Mouse (Mus musculus): Measurements from ENCODE around the gene Med12l.

Gene Med12l

DNA sequence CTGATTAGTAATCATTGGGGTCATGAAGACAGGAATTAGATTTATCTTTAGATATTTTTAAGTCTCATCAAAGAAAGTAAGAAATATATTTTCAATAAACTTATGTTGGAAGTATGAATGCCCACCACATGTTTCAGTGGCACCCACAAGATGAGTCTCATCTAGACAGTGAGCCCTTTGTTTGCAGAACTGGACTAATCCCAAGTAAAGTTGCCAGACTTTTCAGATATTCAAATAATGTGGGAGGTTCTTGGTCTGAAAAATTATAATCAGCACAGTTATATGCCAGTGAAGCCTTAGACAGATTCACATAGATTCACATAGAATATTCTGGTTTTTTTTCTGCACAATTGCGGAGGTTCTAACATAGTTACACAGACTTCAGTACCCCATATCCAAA, 244.8 kb downstream of the Med12l start:
- no peak for DNase-seq (ENCODE audit: low spot score)

DNA sequence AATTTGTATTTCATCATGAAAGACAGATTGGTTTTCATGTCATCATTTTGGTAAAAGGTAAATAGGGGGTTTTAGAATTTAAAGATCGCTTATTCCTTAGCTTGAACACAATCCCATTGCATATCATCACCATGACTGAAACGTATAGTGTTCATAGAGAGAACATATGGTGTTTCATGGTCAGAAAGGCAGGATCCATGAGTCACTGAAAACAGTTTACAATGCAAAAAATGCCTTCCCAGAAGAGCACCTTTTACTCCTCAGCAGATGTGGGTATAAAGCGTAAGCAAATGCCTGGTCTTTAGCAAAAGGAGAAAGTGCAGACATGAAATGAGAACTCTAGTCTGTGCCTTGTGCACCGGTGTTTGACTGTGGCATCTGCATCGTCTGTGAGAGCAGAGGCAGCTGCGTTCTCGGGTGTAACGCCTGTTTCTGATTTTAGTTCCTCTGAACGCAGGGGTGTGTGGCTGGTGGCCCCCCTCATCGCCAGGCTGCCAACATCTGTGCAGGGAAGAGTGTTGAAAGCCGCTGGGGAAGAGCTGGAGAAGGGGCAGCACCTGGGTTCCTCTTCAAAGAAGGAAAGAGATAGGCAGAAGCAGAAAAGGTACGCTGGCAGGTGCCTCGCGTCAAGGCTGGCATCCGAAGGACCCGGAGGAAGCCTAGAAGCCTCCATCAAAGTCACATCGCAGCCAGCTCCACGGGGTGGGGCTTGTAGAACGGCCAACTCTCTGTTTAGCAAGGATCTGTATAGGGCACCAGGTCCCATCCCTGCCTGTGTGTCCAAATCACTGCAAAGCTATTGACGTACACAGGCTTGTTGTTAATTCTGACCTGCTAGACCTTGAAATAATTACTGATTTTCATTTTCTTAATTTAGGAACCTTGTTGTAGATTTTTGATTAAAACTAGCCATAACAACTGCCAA, 252.4 kb downstream of the Med12l start:
- DNase-seq (ENCODE audit: low spot score) = no peak

DNA sequence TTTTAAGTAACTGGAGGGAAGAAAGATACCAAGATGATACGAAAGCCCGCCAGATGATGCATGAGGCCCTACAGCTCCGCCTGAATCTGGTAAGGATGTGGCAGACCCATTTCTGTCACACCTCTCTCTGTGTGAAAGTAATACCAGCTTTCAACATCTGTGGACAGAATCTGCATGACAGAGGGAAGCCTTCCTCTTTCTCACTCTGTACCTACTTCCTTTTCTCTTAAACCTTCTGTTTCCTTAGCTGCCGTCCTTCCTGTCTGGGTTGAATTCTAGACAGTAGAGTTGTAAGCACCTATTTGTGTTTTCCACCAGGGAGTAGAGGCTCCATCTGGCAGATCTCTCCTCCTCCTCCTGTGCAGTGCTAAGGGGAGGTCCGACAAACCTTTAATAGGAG, 255.1 kb downstream of the Med12l start:
- DNase-seq (ENCODE audit: low spot score) = no peak

DNA sequence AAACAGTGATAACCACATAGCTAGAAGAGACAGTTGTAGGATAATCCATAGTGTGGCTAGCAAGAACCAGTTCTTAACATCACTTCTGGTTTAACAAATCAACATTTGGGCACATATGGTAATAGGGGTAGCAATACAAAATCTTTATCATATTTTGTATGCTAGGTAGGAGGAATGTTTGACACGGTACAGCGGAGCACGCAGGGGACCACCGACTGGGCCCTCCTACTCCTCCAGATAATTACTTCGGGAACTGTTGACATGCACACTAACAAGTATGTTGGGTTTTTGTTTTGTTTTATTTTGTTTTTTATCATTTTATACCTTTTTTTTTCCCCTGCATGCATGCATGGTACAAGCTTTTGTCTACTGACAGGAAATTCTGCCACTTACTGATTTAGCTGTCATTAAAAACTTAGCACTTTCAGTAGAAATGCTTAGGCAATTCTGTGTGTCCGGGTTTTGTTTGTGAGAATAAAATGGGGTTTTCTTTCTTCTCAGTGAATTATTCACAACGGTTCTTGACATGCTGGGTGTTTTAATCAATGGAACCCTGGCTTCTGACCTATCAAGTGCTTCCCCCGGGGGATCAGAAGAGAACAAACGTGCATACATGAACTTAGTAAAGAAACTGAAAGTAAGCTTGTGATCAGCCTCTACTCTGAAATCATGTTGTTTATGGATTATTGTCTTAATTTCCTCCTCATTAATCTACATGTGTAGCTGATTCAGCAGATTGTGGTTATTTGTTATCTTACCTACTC, 256.3 kb downstream of the Med12l start:
- no peak for DNase-seq (ENCODE audit: low spot score)

DNA sequence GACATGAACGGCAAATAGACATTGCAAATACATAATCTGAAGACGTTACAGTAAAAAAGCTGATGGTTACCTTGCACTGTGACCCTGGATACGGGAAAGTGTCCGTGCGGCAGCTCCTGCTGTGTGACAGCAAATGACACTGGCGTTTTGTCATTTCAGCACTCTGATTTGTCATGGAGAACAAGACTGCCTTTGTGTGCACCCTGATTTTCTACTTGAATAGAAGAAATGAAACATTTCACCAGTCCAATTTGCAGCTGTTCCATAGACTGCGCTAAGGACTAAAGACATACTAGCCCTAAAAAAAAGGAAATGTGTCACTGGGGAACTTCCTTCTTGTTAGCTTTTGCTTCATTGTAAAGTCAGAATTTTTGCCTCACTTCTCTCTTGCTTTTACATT, 257.1 kb downstream of the Med12l start, which contains the start of gene P2ry12:
Gene P2ry12, minus strand, starts transcription at position 168 of the 400 bp plus-strand sequence.
- DNase-seq (ENCODE audit: low spot score) = no peak

DNA sequence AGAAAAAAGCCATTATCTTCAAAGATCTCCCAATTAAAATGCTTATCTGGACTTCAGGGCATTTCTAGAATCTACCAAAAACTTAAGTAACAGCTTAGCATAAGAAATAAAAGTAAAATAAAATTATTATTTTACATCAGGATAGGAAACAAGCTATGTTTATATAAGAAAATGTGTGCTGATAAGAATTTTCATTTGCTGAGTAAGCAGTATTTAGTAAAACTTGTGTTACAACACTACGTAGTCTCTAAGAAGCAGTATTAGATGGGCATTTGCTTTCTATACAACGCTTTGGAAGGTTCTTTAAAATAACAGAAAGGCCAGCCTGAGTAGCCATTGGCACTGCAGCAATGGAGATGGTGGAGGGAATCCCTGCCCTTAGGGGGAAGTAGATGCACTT, 257.8 kb downstream of the Med12l start:
- DNase-seq (ENCODE audit: low spot score) = no peak

DNA sequence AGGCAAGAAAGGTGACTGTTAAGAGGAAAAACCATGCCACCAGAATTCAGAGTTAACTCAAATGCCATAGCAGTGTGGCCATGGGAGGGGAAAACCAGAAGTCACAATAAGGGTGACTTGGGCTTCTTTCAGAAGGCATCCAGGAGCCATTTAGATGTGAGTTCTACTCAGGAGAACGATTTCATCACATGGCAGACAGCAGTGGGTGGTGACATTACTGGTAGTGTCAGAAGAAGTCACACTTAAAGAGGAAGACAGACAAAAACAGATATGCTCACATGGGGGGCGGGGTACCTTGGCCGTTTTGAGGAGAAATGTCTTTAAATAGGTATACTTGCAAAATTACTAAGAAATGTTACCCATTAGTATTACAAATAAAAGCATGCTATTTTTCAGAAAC, 258.4 kb downstream of the Med12l start:
- DNase-seq (ENCODE audit: low spot score) = no peak

DNA sequence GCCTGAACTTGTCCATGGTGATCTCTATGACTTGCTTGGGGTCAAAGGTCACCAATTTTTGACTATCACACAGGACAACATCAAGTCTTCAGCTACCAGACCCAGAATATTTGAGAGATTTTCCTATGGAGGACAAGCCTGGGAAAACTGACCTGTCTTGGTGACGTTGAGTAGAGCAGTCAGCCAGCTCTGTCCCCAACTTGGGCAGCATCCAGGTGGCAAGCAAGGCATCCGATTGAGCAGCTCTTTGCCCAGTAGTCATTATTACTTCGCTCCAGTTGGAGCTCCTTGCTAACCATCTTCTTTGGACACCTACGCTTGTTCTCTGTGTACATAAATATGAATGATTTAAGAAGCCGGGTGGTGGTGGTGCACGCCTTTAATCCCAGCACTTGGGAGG, 265.2 kb downstream of the Med12l start:
- DNase-seq (ENCODE audit: low spot score) = no peak

DNA sequence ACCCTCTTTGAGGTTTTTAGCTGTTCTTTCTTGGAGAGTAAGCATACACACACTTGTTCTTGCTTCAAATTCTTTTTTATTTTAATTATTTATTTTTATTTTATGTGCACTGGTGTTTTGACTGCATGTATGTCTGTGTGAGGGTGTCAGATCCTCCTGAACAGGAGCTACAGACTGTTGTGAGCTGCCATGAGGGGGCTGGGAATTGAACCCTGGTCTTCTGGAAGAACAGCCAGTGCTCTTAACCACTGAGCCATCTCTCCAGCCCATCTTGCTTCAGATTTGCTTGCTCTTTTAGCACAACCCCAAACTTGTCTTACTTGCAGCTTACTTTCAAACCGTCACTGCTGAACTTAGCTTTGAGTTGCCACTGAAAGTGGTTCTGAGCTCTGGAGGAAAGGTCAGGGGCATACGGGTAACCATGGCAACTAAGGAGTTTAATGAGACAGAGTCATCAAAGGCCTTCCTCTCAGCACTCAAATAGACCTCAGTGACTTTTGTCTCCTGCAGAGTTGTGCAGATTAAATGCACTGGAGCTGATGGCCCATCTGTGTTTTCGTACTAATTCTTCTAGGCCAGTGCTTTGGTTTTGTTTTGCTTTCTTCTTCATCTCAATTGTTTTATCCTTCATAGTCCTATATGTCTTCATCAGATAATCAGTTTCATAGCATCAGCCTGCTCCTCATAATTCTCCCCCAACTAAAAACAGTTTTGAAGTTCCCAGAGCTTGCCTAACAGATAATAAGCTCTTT, 272.1 kb downstream of the Med12l start:
- no peak for DNase-seq (ENCODE audit: low spot score)

DNA sequence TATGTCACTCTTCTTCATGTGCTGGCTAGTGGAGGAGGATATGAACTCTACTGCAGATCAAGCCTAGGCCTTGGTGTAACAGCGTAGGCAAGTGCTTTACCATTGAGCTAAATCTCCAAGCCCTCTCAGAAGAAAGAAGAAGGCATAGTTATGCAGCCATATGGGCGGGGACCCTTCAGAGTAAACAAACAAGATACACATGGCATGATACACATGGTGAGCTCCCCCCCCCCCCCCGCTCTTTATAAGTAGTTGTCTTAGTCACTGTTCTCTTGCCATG, 272.6 kb downstream of the Med12l start:
- DNase-seq (ENCODE audit: low spot score) = no peak

DNA sequence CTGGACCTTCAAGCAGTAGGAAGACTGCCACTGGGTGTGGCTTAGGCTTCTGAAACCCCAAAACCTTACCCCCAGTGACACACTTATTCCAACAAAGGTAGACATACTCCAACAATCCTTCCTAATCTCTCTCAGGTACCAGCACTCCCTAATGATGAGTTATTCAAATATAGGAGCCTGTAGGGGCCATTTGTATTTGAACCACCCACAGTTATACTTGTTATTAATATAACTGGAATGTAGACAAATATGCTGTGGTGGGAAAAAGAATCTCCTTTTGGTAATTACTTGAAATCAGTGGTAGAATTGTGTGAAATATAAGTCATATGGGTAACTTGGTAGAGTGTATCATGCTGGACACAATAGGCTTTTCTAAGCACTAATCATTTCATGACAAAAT, 273.0 kb downstream of the Med12l start:
- DNase-seq (ENCODE audit: low spot score) = no peak

DNA sequence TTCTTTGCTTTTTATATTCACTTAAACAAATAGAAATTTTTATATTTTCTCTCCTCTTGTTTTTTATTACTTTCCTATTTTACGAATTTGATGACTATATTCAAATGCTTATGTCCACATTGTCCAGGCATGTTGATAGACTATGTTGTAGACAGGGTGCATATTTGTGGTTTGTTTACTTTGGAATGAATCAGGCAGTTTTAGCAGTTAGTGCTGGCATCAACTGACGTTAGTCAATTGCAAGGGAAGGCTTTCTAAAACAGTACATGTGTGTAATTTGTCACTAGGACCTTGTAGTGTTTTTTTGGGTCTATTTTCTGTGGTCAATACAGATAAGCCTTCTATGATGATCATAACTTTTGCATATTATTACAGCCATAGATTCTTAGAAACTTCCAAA, 284.9 kb downstream of the Med12l start:
- no peak for DNase-seq (ENCODE audit: low spot score)

DNA sequence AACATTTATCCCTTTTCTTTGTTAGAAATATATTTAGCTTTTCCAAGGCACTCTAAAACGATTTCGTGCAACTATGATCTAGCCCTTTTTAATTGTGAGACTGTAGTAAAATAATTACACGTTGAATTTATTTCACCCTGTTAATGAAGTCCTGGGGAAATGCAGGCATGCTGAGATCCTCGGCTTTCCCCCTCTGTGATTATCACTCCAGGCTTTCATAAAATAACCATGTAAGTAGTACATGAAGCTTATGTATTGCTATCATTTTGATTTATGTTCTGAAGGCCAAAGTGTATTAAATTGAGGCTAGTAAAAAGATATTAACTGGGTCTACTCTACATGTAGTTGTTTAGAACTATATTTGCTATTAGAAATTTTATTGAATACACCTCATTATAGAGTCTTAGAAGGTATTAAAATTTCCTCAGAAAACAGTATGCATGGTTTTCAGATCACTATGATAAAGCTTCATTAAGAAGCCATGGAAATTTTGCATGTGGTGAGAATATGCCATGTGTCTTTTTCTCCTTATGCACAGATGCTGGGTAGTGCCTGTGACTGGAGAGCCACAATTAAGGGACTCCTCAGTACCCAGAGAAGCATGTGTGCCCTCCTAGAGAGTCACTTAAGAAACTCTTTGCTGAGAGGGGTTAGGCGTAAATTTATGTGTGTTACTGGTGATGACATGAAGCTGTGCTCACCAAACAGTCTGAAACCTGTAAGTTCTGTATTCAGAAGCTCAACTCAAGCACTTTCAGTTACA, 288.0 kb downstream of the Med12l start:
- no peak for DNase-seq (ENCODE audit: low spot score)

DNA sequence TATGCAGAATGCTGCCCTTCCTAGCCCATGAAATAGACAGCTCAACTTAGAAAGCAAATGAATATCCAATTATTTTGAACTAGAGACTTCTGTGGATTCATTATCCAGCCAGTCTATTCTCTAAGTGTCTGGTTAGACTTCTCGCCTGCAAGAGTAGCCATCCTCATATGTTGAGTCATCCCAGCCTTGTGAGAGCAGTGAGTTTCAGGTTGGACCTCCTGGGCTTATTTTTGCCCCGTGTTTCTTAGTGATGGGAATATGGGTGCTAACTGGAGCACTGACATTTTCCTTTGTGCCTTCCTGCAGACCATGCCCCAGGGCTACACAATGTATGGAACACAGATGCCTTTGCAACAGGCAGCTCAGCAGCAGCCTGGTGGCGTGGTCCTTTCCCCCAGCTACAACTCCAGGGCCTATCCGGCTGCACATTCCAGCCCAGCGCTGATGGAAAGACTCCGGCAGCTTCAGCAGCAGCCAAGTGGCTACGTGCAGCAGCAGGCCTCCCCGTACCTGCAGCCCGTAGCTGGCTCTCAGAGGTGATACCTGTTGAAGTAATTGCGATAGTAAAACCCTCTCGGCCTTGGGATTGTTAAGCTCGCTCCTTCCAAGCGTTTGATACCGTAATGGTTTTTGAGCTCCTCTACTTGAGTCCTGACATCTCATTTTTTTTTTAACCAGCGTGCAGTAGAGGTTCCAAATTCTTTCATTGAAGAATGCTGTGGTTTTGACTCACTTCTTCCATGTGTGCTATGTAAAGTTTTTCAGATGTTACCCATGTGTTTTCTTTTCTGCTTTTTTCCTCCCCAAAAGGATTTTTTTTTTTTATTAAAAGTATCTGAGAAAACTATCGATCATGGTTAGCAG, 290.3 kb downstream of the Med12l start:
- no peak for DNase-seq (ENCODE audit: low spot score)

DNA sequence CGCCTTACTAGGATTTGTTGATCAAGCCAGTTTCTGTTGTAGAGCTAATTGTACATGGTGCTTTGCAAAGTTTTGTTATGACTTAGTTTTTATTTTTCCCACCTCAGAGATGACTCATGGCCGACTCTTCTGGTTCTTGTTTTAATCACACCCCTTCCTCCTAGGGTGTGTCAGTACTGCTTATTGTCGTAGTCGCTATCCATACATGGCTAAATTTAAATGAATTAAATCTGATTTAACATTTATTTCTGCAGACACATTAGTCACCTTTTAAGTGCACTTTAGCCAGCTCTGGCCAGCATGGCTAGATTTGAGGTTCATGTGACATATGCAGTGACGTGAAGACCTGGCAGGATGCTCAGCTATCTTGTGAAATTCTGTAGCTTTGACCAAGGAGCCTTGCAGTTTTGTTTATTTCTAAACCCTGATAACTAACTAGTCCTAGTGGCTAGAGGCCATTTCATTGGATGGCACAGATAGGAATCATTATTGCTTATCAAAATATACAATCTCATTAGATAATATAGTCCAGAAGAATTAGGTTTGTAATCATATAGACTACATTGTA, 291.0 kb downstream of the Med12l start:
- DNase-seq (ENCODE audit: low spot score) = no peak

DNA sequence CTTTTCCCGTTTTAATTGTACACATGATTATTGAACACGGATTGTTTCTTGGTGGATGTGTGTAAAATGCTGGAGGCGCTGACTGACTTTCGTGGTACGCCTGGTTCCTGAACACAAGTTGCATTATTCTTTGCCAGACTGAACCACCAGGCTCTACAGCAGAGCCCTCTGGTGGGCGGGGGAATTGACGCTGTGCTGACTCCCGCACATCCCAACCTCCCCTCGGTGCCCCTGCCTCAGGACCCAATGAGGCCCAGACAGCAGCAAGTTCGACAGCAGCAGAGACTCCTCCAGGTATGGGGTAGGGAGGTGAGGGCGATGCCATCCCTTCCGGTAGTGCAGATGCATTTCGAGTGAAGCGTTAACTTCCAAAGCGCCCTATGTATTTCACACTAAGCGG, 292.0 kb downstream of the Med12l start:
- DNase-seq (ENCODE audit: low spot score) = no peak

DNA sequence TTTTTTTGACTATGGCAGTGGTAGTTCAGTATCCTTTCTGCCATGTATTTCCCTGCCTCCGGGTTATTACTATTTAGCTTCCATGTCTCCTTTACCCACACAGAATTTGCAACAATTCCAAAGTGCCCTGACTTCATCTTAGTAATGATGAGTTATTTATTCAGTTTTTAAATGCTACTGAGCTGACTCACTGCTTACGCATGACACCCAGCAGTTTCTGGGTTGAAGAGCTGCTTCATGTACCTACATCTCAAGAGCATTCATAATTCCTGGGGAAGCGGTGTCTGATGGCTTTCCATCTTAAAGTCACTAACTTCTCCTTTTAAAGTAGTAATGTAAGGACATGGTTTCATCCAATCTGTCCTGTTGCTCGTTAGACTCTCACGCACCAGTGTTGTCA, 299.3 kb downstream of the Med12l start:
- DNase-seq (ENCODE audit: low spot score) = no peak

DNA sequence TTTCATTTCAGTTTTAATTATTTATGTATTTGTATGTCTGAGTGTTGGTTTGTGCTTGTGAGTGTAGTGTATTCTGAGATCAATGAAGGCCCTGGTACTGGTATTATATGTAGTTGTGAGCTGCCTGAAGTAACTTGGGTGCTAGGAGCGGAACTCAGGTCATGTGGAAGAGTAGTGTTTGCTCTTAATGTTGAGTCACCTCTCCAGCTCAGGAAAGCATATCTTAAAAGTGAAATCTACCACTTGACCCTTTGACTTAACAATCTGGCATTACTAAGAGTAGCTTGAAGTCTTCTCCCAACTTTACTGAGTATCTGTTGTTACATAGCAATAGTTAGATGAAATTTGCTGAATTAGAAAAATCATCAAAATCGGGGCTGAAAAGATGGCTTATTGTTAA, 299.9 kb downstream of the Med12l start:
- DNase-seq (ENCODE audit: low spot score) = no peak

DNA sequence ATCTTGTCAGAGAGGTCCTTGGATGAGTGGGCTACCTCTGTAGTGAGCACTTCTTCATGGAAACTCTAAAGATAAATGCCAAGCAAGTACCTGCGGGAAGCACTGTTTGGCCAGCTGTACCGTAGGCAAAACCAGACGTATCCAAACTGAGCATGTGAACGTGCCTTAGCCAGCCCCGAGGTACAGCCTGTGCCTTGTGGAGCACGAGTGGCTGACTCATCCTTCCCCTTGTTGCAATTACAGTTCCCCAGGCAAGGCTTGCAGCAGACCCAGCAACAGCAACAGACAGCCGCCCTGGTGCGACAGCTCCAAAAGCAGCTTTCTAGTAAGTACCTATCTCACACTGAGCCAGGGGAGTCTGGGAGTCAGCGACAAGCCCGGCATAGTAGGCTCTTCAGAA, 307.0 kb downstream of the Med12l start:
- no peak for DNase-seq (ENCODE audit: low spot score)

DNA sequence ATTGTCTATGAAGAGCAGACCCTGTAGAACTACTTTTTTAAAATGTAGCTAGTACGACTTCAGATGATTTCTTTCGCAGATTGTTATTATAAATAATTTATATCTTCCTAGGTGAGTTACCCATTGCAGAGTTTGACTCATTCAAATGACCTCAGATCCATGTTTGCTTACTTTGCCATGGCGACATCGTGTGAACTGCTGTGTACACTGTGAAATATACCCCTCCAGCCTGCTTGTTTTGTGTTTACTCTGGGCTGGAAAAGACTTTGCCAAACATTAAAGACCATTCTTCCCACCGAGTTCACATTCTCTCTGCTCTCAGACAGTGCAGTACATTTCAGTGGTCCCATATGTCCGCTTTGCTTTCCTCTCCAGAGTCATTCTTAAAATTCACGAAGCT, 310.5 kb downstream of the Med12l start:
- no peak for DNase-seq (ENCODE audit: low spot score)

Data from ovary, postnatal 10 days (tissue).